Mouse (Mus musculus) lung, postnatal 0 days (tissue): Measurements from ENCODE around the gene Gm20388. TPM values are rescaled to one million over a fixed set of nuclear protein-coding genes. Genes with fewer than 3 reads are reported as not detected.
A peak's percentile ranks its signal among the peaks of the same experiment; 100 is the strongest.

Source experiments
- ATAC-seq: fragments of 200-750 bp; cut with Nextera tagmentation; 2 replicates; pipeline ENCODE4 v1.8.0; 2017; ENCODE audit warnings: moderate library complexity
- DNase-seq: peaks from one replicate; pipeline ENCODE4 v3.0.0-alpha.2; 2016; ENCODE audit warnings: low spot score
- H3K27ac ChIP-seq: fragments of 300-500 bp; sonication (generic); 2 replicates; pipeline ENCODE4 v1.5.1; 2014; ENCODE audit warnings: antibody characterized with exemption, mild to moderate bottlenecking, low read length, mixed read lengths
- H3K27me3 ChIP-seq: fragments of 300-500 bp; sonication (generic); replicated peaks from 2 replicates; pipeline ENCODE4 v1.6.1; 2014; ENCODE audit warnings: low read length, mixed read lengths; ENCODE audit not compliant: insufficient read depth
- H3K36me3 ChIP-seq: fragments of 300-500 bp; sonication (generic); 2 replicates; pipeline ENCODE4 v1.6.1; 2014; ENCODE audit warnings: low read length, mixed read lengths; ENCODE audit not compliant: insufficient read depth
- H3K4me1 ChIP-seq: fragments of 300-500 bp; sonication (generic); 2 replicates; pipeline ENCODE4 v1.6.1; 2014; ENCODE audit warnings: antibody characterized with exemption, low read depth, low read length, mixed read lengths; ENCODE audit not compliant: insufficient read depth
- H3K4me2 ChIP-seq: fragments of 300-500 bp; sonication (generic); replicated peaks from 2 replicates; pipeline ENCODE4 v1.6.1; 2014; ENCODE audit warnings: low read depth, mild to moderate bottlenecking, low read length, moderate library complexity, mixed read lengths
- H3K4me3 ChIP-seq: fragments of 300-500 bp; sonication (generic); 2 replicates; pipeline ENCODE4 v1.5.1; 2014; ENCODE audit warnings: low read depth, low read length
- H3K9ac ChIP-seq: fragments of 300-500 bp; sonication (generic); replicated peaks from 2 replicates; pipeline ENCODE4 v1.6.1; 2014; ENCODE audit warnings: low read depth, mild to moderate bottlenecking
- H3K9me3 ChIP-seq: fragments of 300-500 bp; sonication (generic); 2 replicates; pipeline ENCODE4 v1.6.1; 2016; ENCODE audit warnings: low read length, mixed read lengths
- CTCF ChIP-seq: IDR thresholded peaks from 2 replicates; pipeline ENCODE4 v1.5.1; 2016; ENCODE audit warnings: antibody characterized with exemption, mild to moderate bottlenecking
- EP300 ChIP-seq: IDR thresholded peaks from 2 replicates; pipeline ENCODE4 v1.6.1; 2016; ENCODE audit warnings: antibody characterized with exemption, mild to moderate bottlenecking, control low read depth
- WGBS: fragments of 180-500 bp; shearing (Covaris S2); extraction: QIAGEN DNeasy Blood & Tissue Kit; methylation state at CpG from one replicate; pipeline ENCODE4 v1.1.7; 2014; 5-methylcytosine and 5-hydroxymethylcytosine counted together
- polyA plus RNA-seq: library from polyadenylated mRNA; unstranded; fragments of >200 nt; fragmentation: Nextera tagmentation; extraction: Ambion mirVana; gene quantifications from 2 replicates; pipeline ENCODE4 v1.2.1, GENCODE M21; 2015

Gene Gm20388
- polyA plus RNA-seq, 1 experiment from 2014 or later: not detected

- 0 out of 2 replicates have a peak overlapping the region, but pooled peaks have one; percentile 0 for H3K4me3 ChIP-seq
- WGBS: 9% methylated on average over 19 of the region's 19 CpGs
- peak overlapping the region; percentile 20 for H3K4me2 ChIP-seq
- no peak overlapping the region for H3K9ac ChIP-seq
- no peak for DNase-seq
- peaks cover 42% of the 10 kb centered on the region for H3K4me1 ChIP-seq
- no peaks in the 10 kb centered on the region for H3K9me3 ChIP-seq
- TF ChIP-seq EP300 (no peak), CTCF (no peak)
- H3K27ac ChIP-seq: 0 out of 2 replicates have a peak overlapping the region, but pooled peaks have one; percentile 43
- H3K27me3 ChIP-seq: no peaks in the 10 kb centered on the region
- no peak for ATAC-seq
- H3K36me3 ChIP-seq: no peaks in the 10 kb centered on the region
Observed at GRCm38 (mm10) chr8:120505082-120505511, 594.5 kb downstream of the Gm20388 start.

- Histone ChIP-seq H3K4me2 (peak overlapping the region; percentile 20; the same call in 1 of the 2 replicates), H3K9me3 (no peaks in the 10 kb centered on the region), H3K36me3 (no peaks in the 10 kb centered on the region), H3K4me1 (peaks cover 46% of the 10 kb centered on the region), H3K4me3 (no peak overlapping the region), H3K9ac (no peak overlapping the region), H3K27me3 (no peaks in the 10 kb centered on the region), H3K27ac (no peak overlapping the region)
- no peak for DNase-seq
- 36% methylated on average over 23 of the region's 23 CpGs for WGBS
- TF ChIP-seq EP300: no peak
- no peak for TF ChIP-seq CTCF
- ATAC-seq: no peak
Observed at GRCm38 (mm10) chr8:120505619-120506310, 595.1 kb downstream of the Gm20388 start.

GRCm38 (mm10) chr8:120506562-120506961 lies 595.9 kb downstream of the Gm20388 start:
- H3K9ac ChIP-seq: no peak overlapping the region
- 68% methylated on average over 2 of the region's 2 CpGs for WGBS
- no peaks in the 10 kb centered on the region for H3K36me3 ChIP-seq

GRCm38 (mm10) chr8:120507290-120507689 lies 596.6 kb downstream of the Gm20388 start:
- 93% methylated on average over 9 of the region's 9 CpGs for WGBS
- Histone ChIP-seq H3K27me3 (no peaks in the 10 kb centered on the region), H3K4me3 (no peak overlapping the region), H3K27ac (no peak overlapping the region), H3K9ac (no peak overlapping the region), H3K9me3 (no peaks in the 10 kb centered on the region), H3K36me3 (no peaks in the 10 kb centered on the region), H3K4me2 (no peak overlapping the region), H3K4me1 (peaks cover 49% of the 10 kb centered on the region)
- TF ChIP-seq EP300: no peak
- no peak for ATAC-seq
- DNase-seq: no peak

More at GRCm38 (mm10) chr8:120506562-120506961, 595.9 kb downstream of the Gm20388 start:
- no peak overlapping the region for H3K4me3 ChIP-seq
- H3K4me1 ChIP-seq: peaks cover 49% of the 10 kb centered on the region
- ATAC-seq (no peak), DNase-seq (no peak)
- no peak for TF ChIP-seq EP300
- TF ChIP-seq CTCF: peak; percentile 64
- no peak overlapping the region for H3K4me2 ChIP-seq
- no peaks in the 10 kb centered on the region for H3K27me3 ChIP-seq
- H3K9me3 ChIP-seq: no peaks in the 10 kb centered on the region
- no peak overlapping the region for H3K27ac ChIP-seq

DNA sequence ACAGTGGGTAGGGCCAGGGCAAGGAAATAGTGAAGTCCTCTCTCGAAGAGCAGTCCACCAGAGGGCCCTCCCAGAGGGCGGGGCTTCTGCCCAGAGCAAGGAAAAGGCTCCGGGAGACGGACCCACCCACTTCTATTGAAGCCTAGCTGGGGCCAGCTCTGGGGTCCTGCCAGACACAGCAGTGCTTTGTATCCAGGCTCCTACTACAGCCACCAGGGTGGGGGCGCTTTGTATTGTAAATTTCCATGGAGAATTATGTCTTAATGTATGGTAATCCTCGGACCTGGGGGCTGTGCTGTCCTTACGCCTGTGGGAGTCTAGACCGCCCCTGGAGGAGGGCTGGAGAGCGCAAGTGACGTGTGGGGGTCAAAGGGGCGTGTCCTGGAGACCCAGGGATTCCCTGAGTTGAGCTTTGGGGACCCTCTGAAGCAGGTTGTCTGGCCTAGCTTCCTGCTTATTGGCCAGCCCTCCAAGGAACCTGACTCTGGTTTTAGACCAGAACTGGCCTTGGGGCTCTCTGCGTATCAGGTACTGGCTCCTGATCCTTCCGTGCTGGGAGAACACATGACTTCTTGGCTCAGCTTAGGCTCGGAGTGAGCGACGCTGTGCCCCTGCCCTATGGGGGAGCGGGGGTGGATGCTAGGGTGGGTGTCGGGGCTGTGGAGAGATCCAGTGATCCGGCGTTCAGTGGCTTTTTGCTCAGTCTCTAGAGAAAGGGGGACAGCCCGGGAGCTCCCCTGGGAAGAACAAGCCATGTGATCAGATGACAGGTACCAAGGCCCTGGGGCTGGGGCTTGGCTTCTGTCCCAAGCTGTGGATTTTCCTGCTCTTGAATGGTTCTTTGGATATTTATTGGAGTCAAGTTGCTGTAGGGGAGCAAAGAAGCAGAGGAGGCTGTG lies 598.7 kb downstream of the Gm20388 start:
- H3K9me3 ChIP-seq: no peaks in the 10 kb centered on the region
- no peak overlapping the region; the same call in 1 of the 2 replicates for H3K4me3 ChIP-seq
- no peak overlapping the region for H3K27ac ChIP-seq
- H3K4me1 ChIP-seq: peaks cover 41% of the 10 kb centered on the region
- ATAC-seq (peak; percentile 64), DNase-seq (peak; percentile 80)
- H3K9ac ChIP-seq: peak overlapping the region; percentile 8; the same call in 1 of the 2 replicates
- H3K27me3 ChIP-seq: no peaks in the 10 kb centered on the region
- peak overlapping the region; percentile 47 for H3K4me2 ChIP-seq
- H3K36me3 ChIP-seq: no peaks in the 10 kb centered on the region
- TF ChIP-seq CTCF (peak; percentile 34), EP300 (no peak)
- 18% methylated on average over 21 of the region's 21 CpGs for WGBS

DNA sequence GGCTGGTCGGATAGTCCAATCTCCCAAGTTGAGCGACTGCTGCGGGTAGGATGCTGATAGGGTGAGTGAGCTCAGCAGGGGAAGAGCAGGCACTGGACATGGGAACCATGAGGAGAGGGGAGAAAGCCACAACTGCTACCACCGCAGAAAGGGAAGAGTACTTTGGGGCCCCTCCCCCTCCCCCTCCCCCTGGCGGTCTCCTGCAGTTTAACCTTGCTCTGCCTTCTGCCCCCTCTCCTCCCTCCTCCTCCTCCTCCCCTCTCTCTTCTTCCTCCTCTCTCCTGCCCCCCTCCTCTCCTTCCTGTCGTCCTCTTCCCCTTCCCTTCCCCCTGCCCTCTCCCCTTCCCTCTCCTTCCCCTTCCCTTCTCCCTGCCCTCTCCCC lies 599.4 kb downstream of the Gm20388 start:
- Histone ChIP-seq H3K27me3 (no peaks in the 10 kb centered on the region), H3K36me3 (no peaks in the 10 kb centered on the region), H3K4me2 (no peak overlapping the region), H3K27ac (no peak overlapping the region), H3K4me1 (peaks cover 34% of the 10 kb centered on the region; the same call in 1 of the 2 replicates), H3K4me3 (no peak overlapping the region), H3K9ac (no peak overlapping the region), H3K9me3 (no peaks in the 10 kb centered on the region)
- DNase-seq (peak; percentile 10), ATAC-seq (no peak)
- TF ChIP-seq EP300 (no peak), CTCF (peak; percentile 18)
- 15% methylated on average over 4 of the region's 6 CpGs for WGBS
